Comparison of ENCODE assay signal across 12 mouse cellular contexts in the genomic region with DNA sequence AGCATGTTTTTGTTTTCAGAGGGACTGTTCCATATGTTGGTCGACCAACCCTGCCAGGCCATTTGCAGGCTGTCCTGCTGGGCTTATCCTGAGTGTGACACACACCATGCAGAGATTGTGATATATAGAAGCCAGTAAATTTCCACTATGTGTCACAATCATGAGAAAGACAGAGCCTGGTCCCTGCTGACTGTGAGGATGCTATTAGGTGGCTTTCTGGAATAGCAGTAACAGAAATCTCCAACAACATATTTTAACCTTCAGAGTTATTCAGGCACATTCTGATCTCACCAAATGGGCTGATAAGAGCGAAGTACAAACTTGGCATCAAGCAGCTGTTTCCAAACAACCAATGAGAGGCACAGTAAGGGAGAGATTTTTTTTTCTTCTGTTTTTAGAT.
DNase-seq lines count a peak whose midpoint lies in the region; ATAC-seq lines count a peak whose summit lies in the region.
"Had no signal": no experiment of that assay in that cellular context is flagged by ENCODE, and none has a peak within 500 bp of the region (broad histone marks: within the 10 kb centered on the region; RNA-seq: fewer than 3 reads in every experiment).

No protein-coding gene starts in this region.

- intact Hi-C loops in heart, postnatal 25 days (cut with DNase I), result loop anchor here (5.0 kb wide), 1 partner anchor 729 kb away; a partner anchor contains a TSS
- intact Hi-C loops in left cerebral cortex, postnatal 10 days (cut with DNase I), result loop anchor here (10.0 kb wide), 1 partner anchor 731 kb away; a partner anchor contains a TSS

- no peak overlapping the region for H3K27ac ChIP-seq in intestine, embryonic 15.5 days
- H3K27ac ChIP-seq: liver, embryonic 13.5 days had no signal

- no peaks in the 10 kb centered on the region for H3K27me3 ChIP-seq in intestine, embryonic 15.5 days (replicated peaks)
- H3K27me3 ChIP-seq: liver, embryonic 13.5 days had no signal

- no peaks in the 10 kb centered on the region for H3K9me3 ChIP-seq in intestine, embryonic 15.5 days
- H3K9me3 ChIP-seq: liver, embryonic 13.5 days had no signal

- no peaks in the 10 kb centered on the region for H3K36me3 ChIP-seq in intestine, embryonic 15.5 days
- H3K36me3 ChIP-seq: liver, embryonic 13.5 days had no signal

- peak; percentile 93 for DNase-seq in heart, adult 11 months
- no peak for DNase-seq in heart, postnatal 25 days (ENCODE audit: low spot score)
- DNase-seq in 3T3-L1 (ENCODE audit: low read depth, low spot score), result peak; percentile 53
- peak; percentile 90 for DNase-seq in brain, adult 2 months (ENCODE audit: low read depth, low spot score)
- peak; percentile 57 to 60 for DNase-seq in heart, adult 9 months (ENCODE audit: low spot score in 2 of 2)
- no peak for DNase-seq in layer of hippocampus, adult 9-11 months
- DNase-seq in left cerebral cortex, postnatal 10 days (ENCODE audit: extremely low spot score in 1 of 2, low spot score in 2 of 2), result no peak
- DNase-seq: liver, embryonic 13.5 days; right cerebral cortex, postnatal 25 days; thymus, postnatal 25 days had no signal

- peaks cover 4% of the 10 kb centered on the region; the same call in 1 of the 2 replicates for H3K4me1 ChIP-seq in intestine, embryonic 15.5 days (replicated peaks)
- H3K4me1 ChIP-seq: liver, embryonic 13.5 days had no signal

- ATAC-seq in intestine, embryonic 15.5 days, result no peak

- no peak overlapping the region for H3K4me2 ChIP-seq in intestine, embryonic 15.5 days (replicated peaks)
- H3K4me2 ChIP-seq: liver, embryonic 13.5 days had no signal

- no peak overlapping the region for H3K9ac ChIP-seq in intestine, embryonic 15.5 days
- H3K9ac ChIP-seq: liver, embryonic 13.5 days had no signal

- no peak overlapping the region for H3K4me3 ChIP-seq in intestine, embryonic 15.5 days (replicated peaks)
- H3K4me3 ChIP-seq: liver, embryonic 13.5 days; myocyte had no signal

- WGBS in intestine, embryonic 15.5 days, result 62% methylated on average over 2 of the region's 2 CpGs

Comparison
In these comparisons a context has a peak if more than half of its experiments do, and no peak if none do; other contexts are left out.
1. DNase-seq: peak in heart, adult 11 months (single experiment), 3T3-L1 (single experiment), brain, adult 2 months (single experiment) and heart, adult 9 months (2 of 2); none in heart, postnatal 25 days (single experiment), layer of hippocampus, adult 9-11 months (single experiment) and left cerebral cortex, postnatal 10 days (0 of 2).